Mouse (Mus musculus) bone marrow, adult 2 months (tissue): ENCODE data around the gene Nexn.

ENCODE experiments used
- CTCF ChIP-seq: fragments of 200-500 bp; IDR thresholded peaks from 2 replicates; pipeline ENCODE4 v1.5.1; 2011; ENCODE audit warnings: low read length, control low read depth; ENCODE audit not compliant: control insufficient read depth, insufficient read depth
- POLR2A ChIP-seq: fragments of 200-500 bp; IDR thresholded peaks from 2 replicates; pipeline ENCODE4 v1.6.1; 2011; ENCODE audit warnings: low read depth, mild to moderate bottlenecking, control low read depth, low read length, borderline replicate concordance; ENCODE audit not compliant: control insufficient read depth

DNA sequence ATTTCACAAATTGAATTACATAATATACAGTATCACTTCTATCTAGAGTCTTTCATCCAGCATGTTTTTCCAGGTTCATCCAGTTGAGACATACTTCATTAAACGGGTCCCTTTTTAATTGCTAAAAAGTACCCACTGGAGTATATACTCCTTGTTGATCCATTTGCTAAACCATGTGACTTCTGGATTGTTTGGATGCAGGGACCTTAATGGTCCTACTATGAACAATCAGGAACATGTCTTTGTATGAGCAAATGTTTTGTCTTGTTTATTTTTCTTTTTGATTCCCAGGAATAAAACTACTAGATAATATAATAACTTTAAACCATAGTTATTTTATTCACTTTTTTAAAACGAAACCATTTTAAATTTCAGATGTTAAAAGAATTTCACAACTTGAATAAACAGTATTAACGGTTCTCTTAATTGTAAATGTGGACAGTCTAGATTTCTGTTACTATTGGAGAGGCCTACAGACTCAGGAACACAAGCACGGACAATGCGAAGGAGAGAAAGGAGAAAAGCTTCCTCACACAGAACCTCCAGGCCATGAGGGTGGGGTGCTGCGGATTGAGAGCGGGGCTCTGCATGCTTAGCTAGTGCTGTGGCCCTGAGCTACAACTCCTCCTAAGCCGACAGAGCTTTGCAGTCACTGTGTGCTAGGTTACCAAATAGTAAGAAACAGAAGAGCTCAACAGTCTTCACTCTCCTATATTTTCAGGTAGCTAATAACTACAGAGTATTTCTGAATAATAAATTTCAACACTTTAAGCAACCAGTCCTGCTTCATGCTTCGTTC lies 75.3 kb downstream of the Nexn start:
- TF ChIP-seq CTCF (no peak), POLR2A (no peak)
